Mouse (Mus musculus) heart, adult 2 months (tissue): ENCODE measurements around the gene Tnfrsf11a.

Source experiments
- CTCF ChIP-seq: fragments of 200-600 bp; IDR thresholded peaks from 2 replicates; pipeline ENCODE4 v1.8.1; 2022; ENCODE audit warnings: antibody characterized with exemption, mild to moderate bottlenecking, moderate library complexity
- EP300 ChIP-seq: fragments of 200-500 bp; IDR thresholded peaks from 2 replicates; pipeline ENCODE4 v1.6.1; 2011; ENCODE audit warnings: low read depth, low read length, control low read depth; ENCODE audit not compliant: insufficient read depth

DNA sequence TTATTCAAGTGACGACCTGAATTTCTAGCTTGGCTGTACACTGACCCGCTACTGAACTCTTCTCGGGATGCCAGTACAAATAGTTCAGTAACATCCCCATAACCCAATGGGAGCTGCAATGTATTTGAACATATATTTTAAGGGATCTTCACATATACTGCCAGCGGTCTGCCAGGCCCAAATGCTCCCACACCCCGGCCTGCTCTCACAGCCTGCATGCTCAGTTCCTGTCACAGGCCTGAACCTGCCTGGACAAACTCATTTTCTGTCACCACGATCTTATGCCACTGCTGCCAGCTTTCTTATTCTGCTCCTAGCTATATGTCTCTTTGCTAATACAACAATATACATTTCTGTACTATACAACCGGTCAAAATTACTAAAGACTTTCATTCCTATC, 100.9 kb downstream of the Tnfrsf11a start:
- no peak for TF ChIP-seq CTCF
- TF ChIP-seq EP300, result no peak
